Mouse (Mus musculus): ENCODE measurements around the gene Lrp1. TPM values are rescaled to one million over a fixed set of nuclear protein-coding genes. Genes with fewer than 3 reads are reported as not detected.

The Lrp1 gene
- polyA plus RNA-seq, 1 experiment = 57.8 TPM

GRCm38 (mm10) chr10:127643553-127644238, 22.7 kb upstream of the Lrp1 start:
- H3K36me3 ChIP-seq (ENCODE audit: control insufficient read depth, insufficient read depth, low read length) = no peaks in the 10 kb centered on the region
- peak overlapping the region; percentile 83 for H3K27ac ChIP-seq (ENCODE audit: insufficient read depth, low read depth, low read length)

GRCm38 (mm10) chr10:127642772-127643552, 22.0 kb upstream of the Lrp1 start, which contains the start of gene Stat6:
Gene Stat6 (plus strand): TSS chr10:127642986.
- peak; percentile 91 for DNase-seq
- H3K27me3 ChIP-seq (replicated peaks; ENCODE audit: control insufficient read depth, insufficient read depth, low read length) = no peaks in the 10 kb centered on the region
- H3K4me3 ChIP-seq (ENCODE audit: insufficient read depth, low read depth, low read length) = peak within 1 kb of the TSS; percentile 79
- TF ChIP-seq POLR2A (IDR thresholded peaks at IDR 0.05; ENCODE audit: low read depth, low read length) (peak; percentile 58), CTCF (conservative IDR thresholded peaks at IDR 0.05; ENCODE audit: insufficient read depth, insufficient read length, low read depth, low read length) (no peak)
- H3K27ac ChIP-seq (ENCODE audit: insufficient read depth, low read depth, low read length) = peak within 1 kb of the TSS; percentile 83
- no peaks in the 10 kb centered on the region for H3K36me3 ChIP-seq (ENCODE audit: control insufficient read depth, insufficient read depth, low read length)
- H3K4me1 ChIP-seq (ENCODE audit: control insufficient read depth, insufficient read depth, low read length) = peaks cover 9% of the 10 kb centered on the region; the same call in 1 of the 2 replicates
- 3% methylated on average over 37 of the region's 37 CpGs for WGBS

More at GRCm38 (mm10) chr10:127643553-127644238, 22.7 kb upstream of the Lrp1 start:
- H3K4me1 ChIP-seq (ENCODE audit: control insufficient read depth, insufficient read depth, low read length) = peaks cover 9% of the 10 kb centered on the region; the same call in 1 of the 2 replicates
- peak overlapping the region; percentile 79 for H3K4me3 ChIP-seq (ENCODE audit: insufficient read depth, low read depth, low read length)
- DNase-seq = peak; percentile 91
- H3K27me3 ChIP-seq (replicated peaks; ENCODE audit: control insufficient read depth, insufficient read depth, low read length) = no peaks in the 10 kb centered on the region
- no peak for TF ChIP-seq CTCF (conservative IDR thresholded peaks at IDR 0.05; ENCODE audit: insufficient read depth, insufficient read length, low read depth, low read length)
- WGBS = under 1% methylated on average over 25 of the region's 25 CpGs

- Histone ChIP-seq H3K4me1 (ENCODE audit: control insufficient read depth, insufficient read depth, low read length) (peaks cover 9% of the 10 kb centered on the region; the same call in 1 of the 2 replicates), H3K27ac (ENCODE audit: insufficient read depth, low read depth, low read length) (peak overlapping the region; percentile 83), H3K4me3 (ENCODE audit: insufficient read depth, low read depth, low read length) (peak overlapping the region; percentile 79), H3K36me3 (ENCODE audit: control insufficient read depth, insufficient read depth, low read length) (no peaks in the 10 kb centered on the region), H3K27me3 (replicated peaks; ENCODE audit: control insufficient read depth, insufficient read depth, low read length) (no peaks in the 10 kb centered on the region)
- WGBS = 6% methylated on average over 19 of the region's 19 CpGs
- TF ChIP-seq POLR2A (IDR thresholded peaks at IDR 0.05; ENCODE audit: low read depth, low read length) (no peak), CTCF (conservative IDR thresholded peaks at IDR 0.05; ENCODE audit: insufficient read depth, insufficient read length, low read depth, low read length) (peak; percentile 99)
- peak; percentile 93 for DNase-seq
These were observed 21.2 kb upstream of the Lrp1 start for GRCm38 (mm10) chr10:127641861-127642771.

GRCm38 (mm10) chr10:127640421-127640820, 19.5 kb upstream of the Lrp1 start:
- H3K27ac ChIP-seq (ENCODE audit: insufficient read depth, low read depth, low read length) = no peak overlapping the region
- no peak overlapping the region for H3K4me3 ChIP-seq (ENCODE audit: insufficient read depth, low read depth, low read length)
- no peaks in the 10 kb centered on the region for H3K36me3 ChIP-seq (ENCODE audit: control insufficient read depth, insufficient read depth, low read length)
- WGBS = 76% methylated on average over 5 of the region's 5 CpGs
- peaks cover 9% of the 10 kb centered on the region; the same call in 1 of the 2 replicates for H3K4me1 ChIP-seq (ENCODE audit: control insufficient read depth, insufficient read depth, low read length)
- DNase-seq = no peak
- TF ChIP-seq POLR2A (IDR thresholded peaks at IDR 0.05; ENCODE audit: low read depth, low read length) (no peak), CTCF (conservative IDR thresholded peaks at IDR 0.05; ENCODE audit: insufficient read depth, insufficient read length, low read depth, low read length) (no peak)
- H3K27me3 ChIP-seq (replicated peaks; ENCODE audit: control insufficient read depth, insufficient read depth, low read length) = no peaks in the 10 kb centered on the region

GRCm38 (mm10) chr10:127632668-127633271, 11.8 kb upstream of the Lrp1 start:
- TF ChIP-seq POLR2A (IDR thresholded peaks at IDR 0.05; ENCODE audit: low read depth, low read length) = no peak
- Histone ChIP-seq H3K27me3 (replicated peaks; ENCODE audit: control insufficient read depth, insufficient read depth, low read length) (no peaks in the 10 kb centered on the region), H3K36me3 (ENCODE audit: control insufficient read depth, insufficient read depth, low read length) (no peaks in the 10 kb centered on the region), H3K4me1 (ENCODE audit: control insufficient read depth, insufficient read depth, low read length) (no peaks in the 10 kb centered on the region), H3K27ac (ENCODE audit: insufficient read depth, low read depth, low read length) (no peak overlapping the region), H3K4me3 (ENCODE audit: insufficient read depth, low read depth, low read length) (no peak overlapping the region)
- 48% methylated on average over 7 of the region's 7 CpGs for whole genome bisulfite sequencing
- no peak for DNase-seq

GRCm38 (mm10) chr10:127631261-127632214, 10.6 kb upstream of the Lrp1 start:
- no peaks in the 10 kb centered on the region for H3K36me3 ChIP-seq (ENCODE audit: control insufficient read depth, insufficient read depth, low read length)
- TF ChIP-seq CTCF (conservative IDR thresholded peaks at IDR 0.05; ENCODE audit: insufficient read depth, insufficient read length, low read depth, low read length) (no peak), POLR2A (IDR thresholded peaks at IDR 0.05; ENCODE audit: low read depth, low read length) (no peak)
- no peak for DNase-seq
- H3K27me3 ChIP-seq (replicated peaks; ENCODE audit: control insufficient read depth, insufficient read depth, low read length) = no peaks in the 10 kb centered on the region
- H3K4me1 ChIP-seq (ENCODE audit: control insufficient read depth, insufficient read depth, low read length) = no peaks in the 10 kb centered on the region
- no peak overlapping the region for H3K27ac ChIP-seq (ENCODE audit: insufficient read depth, low read depth, low read length)
- WGBS = 66% methylated on average over 10 of the region's 10 CpGs
- no peak overlapping the region for H3K4me3 ChIP-seq (ENCODE audit: insufficient read depth, low read depth, low read length)

All from kidney, adult 2 months (tissue).